In the genomic region with DNA sequence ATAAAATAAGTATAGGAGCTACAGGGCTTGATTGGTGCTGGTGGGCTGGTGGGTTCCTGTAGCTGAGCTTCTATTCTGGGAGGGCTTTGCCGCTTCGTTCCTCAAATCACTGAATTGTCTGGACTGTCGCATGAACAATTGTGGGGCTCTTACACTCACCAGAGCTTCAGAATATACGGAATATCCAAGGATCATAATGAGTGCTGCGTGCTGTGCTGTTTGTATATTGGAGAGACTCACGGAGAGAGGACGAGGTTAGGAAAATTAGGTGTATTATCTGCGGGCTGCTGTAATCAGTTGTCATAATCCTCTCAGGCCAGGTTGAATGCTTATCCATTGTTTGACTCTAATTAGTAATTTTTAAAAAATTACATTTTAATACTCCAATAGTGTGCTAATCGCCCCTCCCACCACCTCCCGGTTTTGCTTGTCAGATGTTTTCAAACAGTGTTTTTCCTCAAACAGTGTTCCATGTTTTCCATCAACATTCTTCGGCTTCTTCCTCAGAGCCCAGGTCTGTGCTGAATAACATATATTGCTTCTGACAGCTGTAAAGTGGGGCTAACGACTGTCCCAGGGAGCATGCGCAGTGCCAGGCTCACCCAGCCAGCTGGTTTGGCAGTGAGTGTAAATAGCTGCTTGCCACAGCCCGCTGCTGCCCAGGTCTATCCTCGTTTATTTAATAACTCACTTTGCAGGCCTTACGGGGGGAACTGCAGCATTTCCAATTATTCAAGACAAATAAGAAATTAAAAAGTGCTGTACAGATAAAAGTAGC, we compare ENCODE assay signal across 13 mouse cellular contexts.
A peak's percentile ranks its signal among the peaks of the same experiment; 100 is the strongest.
DNase-seq lines count a peak whose midpoint lies in the region; ATAC-seq lines count a peak whose summit lies in the region.
"Had no signal": no experiment of that assay in that cellular context is flagged by ENCODE, and none has a peak within 500 bp of the region (broad histone marks: within the 10 kb centered on the region; RNA-seq: fewer than 3 reads in every experiment).

No protein-coding gene starts in this region.

- 70% methylated on average over 16 of the region's 16 CpGs for WGBS in hindbrain, embryonic 16.5 days
- 79% methylated on average over 16 of the region's 16 CpGs for WGBS in hindbrain, embryonic 12.5 days
- WGBS in limb, embryonic 12.5 days = 66% methylated on average over 16 of the region's 16 CpGs

- no peak; the same call in 1 of the 2 replicates for ATAC-seq in hindbrain, embryonic 16.5 days
- no peak for ATAC-seq in hindbrain, embryonic 12.5 days (ENCODE audit: low FRiP score)
- ATAC-seq in limb, embryonic 12.5 days (ENCODE audit: insufficient number of reproducible peaks, insufficient read depth, low FRiP score, low TSS enrichment, low read depth) = no peak
- no peak for ATAC-seq in megakaryocyte-erythroid progenitor cell, adult 5-6 weeks (replicated peaks; ENCODE audit: low FRiP score, low TSS enrichment, poor library complexity, severe bottlenecking)
- ATAC-seq in granulocyte monocyte progenitor cell, adult 5-6 weeks (replicated peaks; ENCODE audit: poor library complexity, severe bottlenecking) = no peak

- H3K27me3 ChIP-seq in hindbrain, embryonic 16.5 days (replicated peaks; ENCODE audit: control insufficient read depth, insufficient read depth, low read length) = no peaks in the 10 kb centered on the region
- H3K27me3 ChIP-seq in hindbrain, embryonic 12.5 days = no peaks in the 10 kb centered on the region
- no peaks in the 10 kb centered on the region for H3K27me3 ChIP-seq in limb, embryonic 12.5 days

- H3K4me3 ChIP-seq in hindbrain, embryonic 16.5 days (ENCODE audit: low read length) = no peak overlapping the region
- H3K4me3 ChIP-seq in hindbrain, embryonic 12.5 days = no peak overlapping the region
- no peak overlapping the region for H3K4me3 ChIP-seq in limb, embryonic 12.5 days (replicated peaks)
- H3K4me3 ChIP-seq: erythroblast, embryonic 14.5 days had no signal

- no peak overlapping the region for H3K9ac ChIP-seq in hindbrain, embryonic 16.5 days (ENCODE audit: low read depth, low read length)
- H3K9ac ChIP-seq in hindbrain, embryonic 12.5 days = no peak overlapping the region
- no peak overlapping the region for H3K9ac ChIP-seq in limb, embryonic 12.5 days (replicated peaks)

- peak overlapping the region; percentile 35 for H3K4me2 ChIP-seq in hindbrain, embryonic 16.5 days (ENCODE audit: low read length)
- no peak overlapping the region for H3K4me2 ChIP-seq in hindbrain, embryonic 12.5 days (replicated peaks)
- H3K4me2 ChIP-seq in limb, embryonic 12.5 days = 0 out of 2 replicates have a peak overlapping the region, but pooled peaks have one; percentile 0

- peak; percentile 77 for DNase-seq in Muller cell, postnatal 12 days (ENCODE audit: inconsistent ontology term)
- DNase-seq in cerebellum, adult 9-11 months = peak; percentile 54
- no peak for DNase-seq in adipocyte (ENCODE audit: low spot score)
- DNase-seq: adrenal gland, adult 2 months; heart, postnatal 4 days; thymus, postnatal 4 days had no signal

- no peaks in the 10 kb centered on the region; the same call in 1 of the 2 replicates for H3K4me1 ChIP-seq in hindbrain, embryonic 16.5 days (ENCODE audit: control insufficient read depth, insufficient read depth, low read depth, low read length)
- H3K4me1 ChIP-seq in hindbrain, embryonic 12.5 days = peaks cover 3% of the 10 kb centered on the region; the same call in 1 of the 2 replicates
- H3K4me1 ChIP-seq in limb, embryonic 12.5 days (replicated peaks) = no peaks in the 10 kb centered on the region

- H3K27ac ChIP-seq in hindbrain, embryonic 16.5 days (ENCODE audit: low read depth, low read length) = no peak overlapping the region
- H3K27ac ChIP-seq in hindbrain, embryonic 12.5 days = no peak overlapping the region
- no peak overlapping the region for H3K27ac ChIP-seq in limb, embryonic 12.5 days
- H3K27ac ChIP-seq: macrophage had no signal

- no peaks in the 10 kb centered on the region for H3K9me3 ChIP-seq in hindbrain, embryonic 16.5 days (ENCODE audit: control insufficient read depth, low read length)
- no peaks in the 10 kb centered on the region for H3K9me3 ChIP-seq in hindbrain, embryonic 12.5 days (replicated peaks)
- H3K9me3 ChIP-seq in limb, embryonic 12.5 days = no peaks in the 10 kb centered on the region

- no peaks in the 10 kb centered on the region for H3K36me3 ChIP-seq in hindbrain, embryonic 16.5 days (ENCODE audit: control insufficient read depth, insufficient read depth, low read length)
- H3K36me3 ChIP-seq in hindbrain, embryonic 12.5 days = no peaks in the 10 kb centered on the region
- no peaks in the 10 kb centered on the region for H3K36me3 ChIP-seq in limb, embryonic 12.5 days
